Mouse (Mus musculus): ENCODE results near the gene Nr2c2. TPM values are rescaled to one million over a fixed set of nuclear protein-coding genes. Genes with fewer than 3 reads are reported as not detected.
A peak's percentile ranks its signal among the peaks of the same experiment; 100 is the strongest.
"Not testable (repeated sequence)": the region's sequence is repeated elsewhere in the genome, so short reads cannot be mapped to it uniquely, and the experiment has no call there.

Gene Nr2c2
- polyA plus RNA-seq, 1 experiment = 0.64 TPM

GRCm38 (mm10) chr6:92071121-92071839 lies 19.9 kb upstream of the Nr2c2 start:
- Histone ChIP-seq H3K4me1 (peaks cover 17% of the 10 kb centered on the region), H3K9me3 (no peaks in the 10 kb centered on the region), H3K27me3 (replicated peaks) (peaks cover 41% of the 10 kb centered on the region), H3K4me3 (replicated peaks) (no peak overlapping the region), H3K36me3 (replicated peaks; ENCODE audit: low read length) (no peaks in the 10 kb centered on the region)
- no peak for TF ChIP-seq FLI1 (IDR thresholded peaks at IDR 0.05; ENCODE audit: low read length)
- TF ChIP-seq GATA1 (IDR thresholded peaks at IDR 0.05; ENCODE audit: borderline replicate concordance, low read length) = no peak

DNA sequence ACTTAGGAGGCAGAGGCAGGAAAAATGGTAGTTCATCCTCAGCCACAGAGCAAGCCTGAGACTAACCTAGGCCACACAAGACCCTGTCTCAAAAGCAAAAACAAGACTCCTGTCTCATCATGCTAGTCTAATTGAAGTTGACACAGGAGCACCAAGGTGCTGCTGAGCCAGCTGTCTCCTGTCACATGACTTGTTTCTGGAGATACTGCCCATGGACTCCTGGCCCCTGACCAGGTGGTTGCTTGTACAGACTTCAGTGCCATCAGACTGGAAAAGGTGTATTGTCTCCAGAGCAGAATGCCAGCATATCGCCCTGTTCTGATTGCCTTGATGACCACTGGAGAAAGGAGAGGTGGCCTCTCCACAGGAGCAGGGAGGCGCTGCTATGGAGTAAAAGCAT lies 10.5 kb upstream of the Nr2c2 start:
- peaks cover 38% of the 10 kb centered on the region for H3K4me1 ChIP-seq
- no peaks in the 10 kb centered on the region for H3K9me3 ChIP-seq
- H3K27me3 ChIP-seq (replicated peaks) = peaks cover 7% of the 10 kb centered on the region

GRCm38 (mm10) chr6:92082756-92083155 lies 8.4 kb upstream of the Nr2c2 start:
- TF ChIP-seq FLI1 (IDR thresholded peaks at IDR 0.05; ENCODE audit: low read length) (no peak), GATA1 (IDR thresholded peaks at IDR 0.05; ENCODE audit: borderline replicate concordance, low read length) (no peak)
- H3K4me3 ChIP-seq (replicated peaks) = no peak overlapping the region
- H3K27me3 ChIP-seq (replicated peaks) = peaks cover 7% of the 10 kb centered on the region
- peaks cover 4% of the 10 kb centered on the region for H3K36me3 ChIP-seq (replicated peaks; ENCODE audit: low read length)
- H3K4me1 ChIP-seq = peaks cover 23% of the 10 kb centered on the region
- peaks cover 4% of the 10 kb centered on the region; the same call in 1 of the 2 replicates for H3K9me3 ChIP-seq

More for the DNA sequence above, 10.5 kb upstream of the Nr2c2 start:
- TF ChIP-seq GATA1 (IDR thresholded peaks at IDR 0.05; ENCODE audit: borderline replicate concordance, low read length) = no peak
- TF ChIP-seq FLI1 (IDR thresholded peaks at IDR 0.05; ENCODE audit: low read length) = no peak
- H3K36me3 ChIP-seq (replicated peaks; ENCODE audit: low read length) = no peaks in the 10 kb centered on the region
- no peak overlapping the region for H3K4me3 ChIP-seq (replicated peaks)

GRCm38 (mm10) chr6:92084932-92085331 lies 6.3 kb upstream of the Nr2c2 start:
- peaks cover 16% of the 10 kb centered on the region for H3K4me1 ChIP-seq
- H3K4me3 ChIP-seq (replicated peaks) = no peak overlapping the region
- H3K36me3 ChIP-seq (replicated peaks; ENCODE audit: low read length) = peaks cover 6% of the 10 kb centered on the region
- peaks cover 7% of the 10 kb centered on the region for H3K27me3 ChIP-seq (replicated peaks)
- H3K9me3 ChIP-seq = peaks cover 7% of the 10 kb centered on the region; the same call in 1 of the 2 replicates
- TF ChIP-seq GATA1 (IDR thresholded peaks at IDR 0.05; ENCODE audit: borderline replicate concordance, low read length) = no peak
- no peak for TF ChIP-seq FLI1 (IDR thresholded peaks at IDR 0.05; ENCODE audit: low read length)

DNA sequence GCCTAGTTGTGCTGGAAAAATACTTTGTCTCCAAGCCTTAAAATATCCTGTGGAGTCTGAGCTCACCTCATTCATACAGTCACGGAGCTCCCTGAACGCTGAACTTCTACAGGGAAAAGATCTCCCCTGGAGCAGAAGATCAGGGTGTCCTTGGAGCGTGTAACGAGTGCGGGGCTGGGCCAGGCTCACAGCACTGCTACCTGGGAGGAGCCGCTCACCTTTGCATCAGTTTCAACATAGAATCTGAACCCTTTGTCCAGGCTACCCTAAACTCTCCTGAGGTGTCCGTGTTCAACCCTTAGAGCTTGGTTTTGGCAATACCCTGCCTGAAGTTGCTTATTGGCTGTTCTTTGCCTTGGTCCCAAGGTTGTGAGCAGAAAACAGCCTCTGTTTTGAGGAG lies 2.0 kb upstream of the Nr2c2 start:
- peaks cover 27% of the 10 kb centered on the region for H3K4me1 ChIP-seq
- H3K9me3 ChIP-seq; H3K36me3 ChIP-seq (replicated peaks; ENCODE audit: low read length); H3K4me3 ChIP-seq (replicated peaks); H3K27me3 ChIP-seq (replicated peaks): not testable (repeated sequence)

GRCm38 (mm10) chr6:92089982-92090381 lies 1.2 kb upstream of the Nr2c2 start:
- peaks cover 6% of the 10 kb centered on the region for H3K36me3 ChIP-seq (replicated peaks; ENCODE audit: low read length)
- no peak overlapping the region for H3K4me3 ChIP-seq (replicated peaks)
- peaks cover 2% of the 10 kb centered on the region for H3K27me3 ChIP-seq (replicated peaks)
- H3K4me1 ChIP-seq = peaks cover 29% of the 10 kb centered on the region
- TF ChIP-seq FLI1 (IDR thresholded peaks at IDR 0.05; ENCODE audit: low read length) (no peak), GATA1 (IDR thresholded peaks at IDR 0.05; ENCODE audit: borderline replicate concordance, low read length) (no peak)
- H3K9me3 ChIP-seq = peaks cover 7% of the 10 kb centered on the region; the same call in 1 of the 2 replicates

- TF ChIP-seq GATA1 (IDR thresholded peaks at IDR 0.05; ENCODE audit: borderline replicate concordance, low read length) = no peak
- no peak for TF ChIP-seq FLI1 (IDR thresholded peaks at IDR 0.05; ENCODE audit: low read length)
- Histone ChIP-seq H3K4me3 (replicated peaks) (peak overlapping the region; percentile 96), H3K36me3 (replicated peaks; ENCODE audit: low read length) (peaks cover 6% of the 10 kb centered on the region)
Observed at GRCm38 (mm10) chr6:92090497-92090896, 693 bp upstream of the Nr2c2 start.

DNA sequence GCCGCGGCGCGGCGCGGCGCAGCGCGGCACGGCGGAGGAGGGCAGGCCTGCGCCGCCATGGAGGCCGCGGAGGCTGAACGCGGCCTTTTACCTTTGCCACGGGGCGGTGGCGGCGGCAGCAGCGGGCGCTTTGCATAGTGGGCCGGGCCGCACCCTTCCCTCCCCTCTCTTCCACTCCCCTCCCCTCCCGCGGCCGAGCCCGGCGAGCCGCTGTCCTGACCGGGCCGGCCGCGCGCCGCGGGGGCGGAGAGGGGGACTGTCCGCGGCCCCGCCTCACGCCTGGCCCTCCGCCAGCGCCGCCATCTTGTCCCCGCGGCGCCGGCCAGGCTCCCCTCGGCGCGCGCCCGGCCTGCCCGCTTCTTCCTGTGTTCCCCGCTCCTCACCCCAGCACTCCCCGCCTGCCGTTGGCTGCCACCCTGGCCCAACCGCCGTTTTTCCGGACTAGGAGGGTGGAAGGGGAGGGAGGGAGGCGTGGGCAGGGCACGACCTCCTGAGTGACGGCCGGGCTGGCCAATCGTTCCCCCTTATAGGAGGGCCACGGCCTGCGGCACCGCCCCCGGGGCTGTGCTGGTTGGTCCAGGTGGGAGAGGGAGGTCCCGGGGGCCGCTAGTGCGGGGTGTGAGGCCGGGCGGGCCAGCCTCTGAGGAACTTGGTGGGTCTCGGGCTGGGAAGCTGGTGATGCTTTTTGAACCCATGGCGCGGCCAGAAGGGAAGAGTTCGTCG lies 738 bp downstream of the Nr2c2 start:
- H3K9me3 ChIP-seq = peaks cover 7% of the 10 kb centered on the region; the same call in 1 of the 2 replicates
- H3K36me3 ChIP-seq (replicated peaks; ENCODE audit: low read length) = peaks cover 6% of the 10 kb centered on the region
- peak overlapping the region; percentile 96 for H3K4me3 ChIP-seq (replicated peaks)
- no peak for TF ChIP-seq FLI1 (IDR thresholded peaks at IDR 0.05; ENCODE audit: low read length)
- TF ChIP-seq GATA1 (IDR thresholded peaks at IDR 0.05; ENCODE audit: borderline replicate concordance, low read length) = no peak
- H3K4me1 ChIP-seq = peaks cover 48% of the 10 kb centered on the region
- no peaks in the 10 kb centered on the region for H3K27me3 ChIP-seq (replicated peaks)

More at GRCm38 (mm10) chr6:92090497-92090896, 693 bp upstream of the Nr2c2 start:
- Histone ChIP-seq H3K4me1 (peaks cover 34% of the 10 kb centered on the region), H3K27me3 (replicated peaks) (peaks cover 2% of the 10 kb centered on the region), H3K9me3 (peaks cover 7% of the 10 kb centered on the region; the same call in 1 of the 2 replicates)

GRCm38 (mm10) chr6:92092737-92093136 lies 1.5 kb downstream of the Nr2c2 start:
- H3K4me3 ChIP-seq (replicated peaks) = peak overlapping the region; percentile 96
- peaks cover 50% of the 10 kb centered on the region for H3K4me1 ChIP-seq
- H3K9me3 ChIP-seq = 0 out of 2 replicates have a peak, but pooled peaks cover 4% of the 10 kb centered on the region
- peaks cover 2% of the 10 kb centered on the region for H3K36me3 ChIP-seq (replicated peaks; ENCODE audit: low read length)
- TF ChIP-seq GATA1 (IDR thresholded peaks at IDR 0.05; ENCODE audit: borderline replicate concordance, low read length) (no peak), FLI1 (IDR thresholded peaks at IDR 0.05; ENCODE audit: low read length) (no peak)
- H3K27me3 ChIP-seq (replicated peaks) = no peaks in the 10 kb centered on the region

DNA sequence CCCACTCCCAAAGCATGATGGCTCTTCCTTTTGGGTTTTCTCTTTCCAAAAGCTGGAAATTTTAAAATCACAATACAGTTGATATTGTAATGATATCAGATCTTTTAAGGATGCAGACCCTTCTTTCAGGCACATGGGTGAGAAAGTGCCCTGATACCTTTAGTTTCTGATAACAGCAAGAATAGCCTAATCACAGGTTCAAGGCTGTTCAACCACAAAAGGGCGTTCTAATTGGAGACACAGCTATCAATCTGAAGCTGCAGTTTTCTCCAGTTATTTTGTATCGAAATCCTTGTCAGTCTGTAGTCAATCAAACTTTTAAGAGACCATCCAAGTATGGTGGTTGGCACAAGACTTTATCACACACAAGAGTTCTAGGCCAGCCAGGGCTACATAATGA lies 2.7 kb downstream of the Nr2c2 start:
- H3K9me3 ChIP-seq = no peaks in the 10 kb centered on the region
- H3K4me3 ChIP-seq (replicated peaks) = no peak overlapping the region
- H3K27me3 ChIP-seq (replicated peaks) = no peaks in the 10 kb centered on the region
- H3K36me3 ChIP-seq (replicated peaks; ENCODE audit: low read length) = no peaks in the 10 kb centered on the region
- TF ChIP-seq FLI1 (IDR thresholded peaks at IDR 0.05; ENCODE audit: low read length) (no peak), GATA1 (IDR thresholded peaks at IDR 0.05; ENCODE audit: borderline replicate concordance, low read length) (no peak)
- peaks cover 57% of the 10 kb centered on the region for H3K4me1 ChIP-seq

Data from megakaryocyte, embryonic 14.5 days (primary cell).